Mouse (Mus musculus): ENCODE data around the gene Msl2. TPM values are rescaled to one million over a fixed set of nuclear protein-coding genes. Genes with fewer than 3 reads are reported as not detected.

Gene Msl2
- polyA plus RNA-seq, 1 experiment from 2014 or later, result 25.1 TPM

- Histone ChIP-seq H3K79me2 (ENCODE audit: inconsistent target) (no peaks in the 10 kb centered on the region), H3K27ac (no peak overlapping the region), H3K36me3 (ENCODE audit: inconsistent target) (no peaks in the 10 kb centered on the region), H3K4me3 (ENCODE audit: inconsistent target) (no peak overlapping the region)
- 77% methylated on average over 5 of the region's 5 CpGs for WGBS (ENCODE audit: missing documents)
These were observed 79.0 kb downstream of the Msl2 start for GRCm38 (mm10) chr9:101152872-101153271.

Other genes starting within 250 kb of the Msl2 start
- 31.6 to 48.9 TPM (median 33.0 TPM) in 3 replicates for gene Pccb, start 39.2 kb upstream of the Msl2 start, polyA plus RNA-seq (2018)
- gene Ppp2r3a, start 177.7 kb downstream of the Msl2 start, polyA plus RNA-seq (2018), result 1.5 to 3.1 TPM (median 2.8 TPM) in 3 replicates